Mouse (Mus musculus) lung, embryonic 16.5 days (tissue): ENCODE measurements at regions not wholly inside any gene's neighbourhood (a gene's known extent, or its start where the extent isn't known, plus 50 kb on each side); places are given as distances from the start of the nearest gene placed in this dataset.
"Not testable (repeated sequence)": the region's sequence is repeated elsewhere in the genome, so short reads cannot be mapped to it uniquely, and the experiment has no call there.

Source experiments
- ATAC-seq: fragments of 200-750 bp; cut with Nextera tagmentation; 2 replicates; pipeline ENCODE4 v1.8.0; 2017; ENCODE audit warnings: low read depth, mild to moderate bottlenecking, moderate library complexity
- H3K27ac ChIP-seq: fragments of 300-500 bp; sonication (generic); 2 replicates; pipeline ENCODE4 v1.5.1; 2014; ENCODE audit warnings: mild to moderate bottlenecking, control low read depth, low read length
- H3K27me3 ChIP-seq: fragments of 300-500 bp; sonication (generic); 2 replicates; pipeline ENCODE4 v1.6.1; 2014; ENCODE audit warnings: low read depth, low read length, mixed read lengths; ENCODE audit not compliant: control insufficient read depth, insufficient read depth
- H3K36me3 ChIP-seq: fragments of 300-500 bp; sonication (generic); 2 replicates; pipeline ENCODE4 v1.6.1; 2014; ENCODE audit warnings: low read length; ENCODE audit not compliant: control insufficient read depth, insufficient read depth
- H3K4me1 ChIP-seq: fragments of 300-500 bp; sonication (generic); replicated peaks from 2 replicates; pipeline ENCODE4 v1.6.1; 2014; ENCODE audit warnings: low read length, mixed read lengths; ENCODE audit not compliant: control insufficient read depth, insufficient read depth
- H3K4me2 ChIP-seq: fragments of 300-500 bp; sonication (generic); 2 replicates; pipeline ENCODE4 v1.6.1; 2014; ENCODE audit warnings: low read depth, low read length, control low read depth
- H3K4me3 ChIP-seq: fragments of 300-500 bp; sonication (generic); 2 replicates; pipeline ENCODE4 v1.5.1; 2014; ENCODE audit warnings: mild to moderate bottlenecking, low read length, control low read depth
- H3K9ac ChIP-seq: fragments of 300-500 bp; sonication (generic); 2 replicates; pipeline ENCODE4 v1.6.1; 2014; ENCODE audit warnings: low read length, control low read depth
- H3K9me3 ChIP-seq: fragments of 300-500 bp; sonication (generic); 2 replicates; pipeline ENCODE4 v1.6.1; 2016; ENCODE audit warnings: low read length; ENCODE audit not compliant: control insufficient read depth
- WGBS: fragments of 180-500 bp; shearing (Covaris S2); extraction: QIAGEN DNeasy Blood & Tissue Kit; methylation state at CpG from one replicate; pipeline ENCODE4 v1.1.7; 2014; 5-methylcytosine and 5-hydroxymethylcytosine counted together

DNA sequence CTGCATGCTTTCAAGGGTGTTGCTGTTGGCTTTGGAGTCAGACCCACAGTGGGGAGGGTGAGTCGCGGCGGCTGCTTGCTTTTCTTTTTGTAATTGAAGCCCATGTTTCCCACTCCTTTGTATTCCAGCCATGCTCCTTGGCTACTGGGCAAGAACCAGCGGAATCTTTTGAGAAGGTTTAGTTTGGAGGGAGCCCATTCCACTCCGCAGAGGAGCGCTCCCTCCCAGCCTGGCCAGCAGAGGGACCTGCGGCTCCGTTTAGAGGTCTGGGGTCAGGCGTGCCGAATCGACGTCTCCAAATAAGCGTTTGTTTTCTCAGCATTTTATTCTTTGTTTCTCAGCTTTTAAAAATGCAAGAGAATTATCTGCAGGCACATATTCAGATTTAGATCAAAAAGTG, 149.6 kb upstream of the Ttc29 start:
- peak; percentile 76; the same call in 1 of the 2 replicates for ATAC-seq
- Histone ChIP-seq H3K27ac (no peak overlapping the region), H3K36me3 (no peaks in the 10 kb centered on the region), H3K4me1 (peaks cover 3% of the 10 kb centered on the region; the same call in 1 of the 2 replicates), H3K4me3 (peak overlapping the region; percentile 37), H3K9me3 (no peaks in the 10 kb centered on the region), H3K27me3 (no peaks in the 10 kb centered on the region; the same call in 1 of the 2 replicates), H3K9ac (peak overlapping the region; percentile 2; the same call in 1 of the 2 replicates), H3K4me2 (peak overlapping the region; percentile 65)
- WGBS = 4% methylated on average over 13 of the region's 13 CpGs

DNA sequence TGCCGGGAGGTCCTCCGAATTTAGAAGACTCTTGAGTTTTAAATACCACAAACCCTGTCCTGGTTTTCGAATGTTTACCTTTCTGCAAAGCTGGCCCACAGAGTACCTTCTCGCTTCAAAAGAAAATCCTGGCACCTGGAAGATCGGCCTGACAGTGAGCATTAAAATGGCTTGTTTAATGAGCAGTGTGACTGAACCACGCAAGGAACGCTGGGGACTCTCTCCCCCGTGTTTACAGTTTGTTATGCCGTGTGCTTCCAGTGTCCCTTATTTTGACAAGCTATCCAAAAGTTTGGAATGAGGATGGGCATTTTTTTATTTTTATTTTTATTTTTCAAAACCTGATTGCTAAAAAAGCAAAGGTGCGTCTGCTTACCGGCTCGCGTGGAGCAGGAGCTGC, 148.9 kb upstream of the Ttc29 start:
- peak overlapping the region; percentile 2; the same call in 1 of the 2 replicates for H3K9ac ChIP-seq
- H3K4me1 ChIP-seq = peaks cover 3% of the 10 kb centered on the region; the same call in 1 of the 2 replicates
- ATAC-seq = no peak
- no peak overlapping the region for H3K27ac ChIP-seq
- H3K9me3 ChIP-seq = no peaks in the 10 kb centered on the region
- H3K4me2 ChIP-seq = peak overlapping the region; percentile 65
- 23% methylated on average over 13 of the region's 13 CpGs for WGBS
- H3K27me3 ChIP-seq = no peaks in the 10 kb centered on the region; the same call in 1 of the 2 replicates
- peak overlapping the region; percentile 37 for H3K4me3 ChIP-seq
- no peaks in the 10 kb centered on the region for H3K36me3 ChIP-seq

DNA sequence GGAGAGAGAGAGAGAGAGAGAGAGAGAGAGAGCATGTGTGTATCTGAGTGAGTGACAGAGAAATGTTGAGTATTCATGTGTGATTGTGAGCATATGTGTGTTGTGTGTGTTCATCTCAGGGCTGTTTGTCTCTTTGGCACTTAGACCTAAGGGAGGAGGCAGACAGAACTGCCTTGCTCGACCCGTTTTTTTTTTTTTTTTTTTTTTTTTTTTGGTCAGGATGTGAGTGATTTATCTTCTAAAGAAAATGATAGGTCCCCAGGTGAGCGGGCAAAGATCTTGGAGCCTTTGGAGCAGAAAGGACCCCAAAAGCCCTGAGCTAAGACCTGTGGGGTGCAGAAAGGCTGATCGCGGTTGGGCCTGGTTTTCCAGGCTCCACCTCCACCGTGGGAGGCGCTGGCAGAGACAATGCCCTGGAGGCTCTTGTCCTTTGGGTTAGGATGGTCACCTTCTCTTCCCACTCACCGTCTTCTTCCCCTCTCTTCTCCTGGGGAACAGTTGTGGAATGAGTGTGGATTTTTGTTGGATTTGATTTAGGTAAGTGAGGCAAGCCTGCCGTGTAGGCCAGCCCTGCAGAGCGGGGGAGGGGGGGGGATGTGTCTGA, 147.1 kb upstream of the Ttc29 start:
- peaks cover 3% of the 10 kb centered on the region; the same call in 1 of the 2 replicates for H3K4me1 ChIP-seq
- ATAC-seq = no peak
- H3K9me3 ChIP-seq = no peaks in the 10 kb centered on the region
- no peak overlapping the region for H3K4me3 ChIP-seq
- no peak overlapping the region for H3K4me2 ChIP-seq
- no peak overlapping the region for H3K9ac ChIP-seq
- no peaks in the 10 kb centered on the region for H3K36me3 ChIP-seq
- no peak overlapping the region for H3K27ac ChIP-seq
- H3K27me3 ChIP-seq = no peaks in the 10 kb centered on the region; the same call in 1 of the 2 replicates
- 50% methylated on average over 10 of the region's 10 CpGs for WGBS

- Histone ChIP-seq H3K4me2 (no peak overlapping the region), H3K27me3 (no peaks in the 10 kb centered on the region; the same call in 1 of the 2 replicates), H3K9ac (no peak overlapping the region), H3K27ac (no peak overlapping the region), H3K4me3 (no peak overlapping the region), H3K9me3 (no peaks in the 10 kb centered on the region), H3K4me1 (no peaks in the 10 kb centered on the region; the same call in 1 of the 2 replicates), H3K36me3 (no peaks in the 10 kb centered on the region)
- WGBS = 32% methylated on average over 13 of the region's 13 CpGs
- no peak for ATAC-seq
Observed at GRCm38 (mm10) chr8:78068087-78068910, 144.8 kb upstream of the Ttc29 start.

DNA sequence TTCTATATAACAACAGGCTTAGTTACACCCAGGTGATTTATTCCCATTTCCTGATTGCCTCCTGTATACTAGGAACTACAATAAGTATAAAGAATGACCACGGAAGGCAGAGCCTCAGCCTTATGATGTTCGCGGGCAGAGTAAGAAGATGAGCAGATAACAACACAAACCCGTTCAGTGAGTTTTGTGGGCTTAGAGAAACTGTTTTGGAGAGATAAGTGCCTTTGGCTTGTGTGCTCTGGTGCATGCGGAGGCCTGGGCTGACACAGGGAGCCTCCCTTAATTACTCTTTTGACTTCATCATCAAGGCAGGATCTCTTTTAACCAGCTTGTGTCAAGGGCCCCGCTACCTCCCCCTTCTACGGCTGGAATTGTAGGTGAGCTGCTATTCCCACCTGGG, 139.3 kb upstream of the Ttc29 start:
- ATAC-seq = no peak
- H3K4me2 ChIP-seq = no peak overlapping the region
- no peak overlapping the region for H3K9ac ChIP-seq
- no peaks in the 10 kb centered on the region for H3K36me3 ChIP-seq
- H3K4me3 ChIP-seq = no peak overlapping the region
- H3K4me1 ChIP-seq = peaks cover 4% of the 10 kb centered on the region
- 65% methylated on average over 7 of the region's 7 CpGs for WGBS
- H3K27ac ChIP-seq = no peak overlapping the region
- H3K9me3 ChIP-seq = no peaks in the 10 kb centered on the region
- no peaks in the 10 kb centered on the region for H3K27me3 ChIP-seq

- Histone ChIP-seq H3K4me3 (no peak overlapping the region), H3K4me2 (no peak overlapping the region), H3K27ac (no peak overlapping the region), H3K27me3 (no peaks in the 10 kb centered on the region), H3K4me1 (peaks cover 4% of the 10 kb centered on the region), H3K9me3 (no peaks in the 10 kb centered on the region), H3K36me3 (no peaks in the 10 kb centered on the region), H3K9ac (no peak overlapping the region)
- ATAC-seq = peak; percentile 86
- 20% methylated on average over 4 of the region's 4 CpGs for WGBS
Observed at GRCm38 (mm10) chr8:78077122-78077521, 136.0 kb upstream of the Ttc29 start.

- not testable (repeated sequence) for H3K4me1 ChIP-seq, H3K27me3 ChIP-seq, ATAC-seq, H3K4me3 ChIP-seq, H3K4me2 ChIP-seq, H3K36me3 ChIP-seq, H3K9ac ChIP-seq, H3K9me3 ChIP-seq, H3K27ac ChIP-seq
- 65% methylated on average over 7 of the region's 7 CpGs for WGBS
Observed at GRCm38 (mm10) chr8:78081395-78081794, 131.7 kb upstream of the Ttc29 start.

DNA sequence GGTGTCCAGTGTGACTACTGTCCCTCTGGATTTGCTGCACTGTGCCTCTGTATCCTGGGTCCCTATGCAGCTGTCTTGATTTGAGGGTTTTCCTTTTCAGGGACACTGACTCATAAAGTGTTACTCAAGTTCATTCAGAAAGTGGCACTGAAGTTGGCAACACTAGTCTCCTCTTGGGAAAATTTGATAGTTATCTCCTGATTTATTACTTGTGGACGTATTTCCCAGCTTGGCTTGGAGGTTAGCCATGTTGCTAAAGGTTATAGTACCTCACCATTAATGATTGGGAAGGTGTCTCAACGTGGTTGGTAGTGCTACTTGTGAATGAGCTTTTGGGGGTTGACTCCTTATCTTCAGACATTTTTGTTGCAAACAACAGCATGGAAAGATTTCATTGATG, 130.1 kb upstream of the Ttc29 start:
- H3K27me3 ChIP-seq = no peaks in the 10 kb centered on the region
- no peak for ATAC-seq
- no peak overlapping the region for H3K4me3 ChIP-seq
- no peak overlapping the region for H3K27ac ChIP-seq
- H3K9ac ChIP-seq = no peak overlapping the region
- WGBS = 56% methylated on average over 2 of the region's 2 CpGs
- H3K36me3 ChIP-seq = no peaks in the 10 kb centered on the region
- H3K9me3 ChIP-seq = no peaks in the 10 kb centered on the region
- H3K4me2 ChIP-seq = no peak overlapping the region
- H3K4me1 ChIP-seq = no peaks in the 10 kb centered on the region

DNA sequence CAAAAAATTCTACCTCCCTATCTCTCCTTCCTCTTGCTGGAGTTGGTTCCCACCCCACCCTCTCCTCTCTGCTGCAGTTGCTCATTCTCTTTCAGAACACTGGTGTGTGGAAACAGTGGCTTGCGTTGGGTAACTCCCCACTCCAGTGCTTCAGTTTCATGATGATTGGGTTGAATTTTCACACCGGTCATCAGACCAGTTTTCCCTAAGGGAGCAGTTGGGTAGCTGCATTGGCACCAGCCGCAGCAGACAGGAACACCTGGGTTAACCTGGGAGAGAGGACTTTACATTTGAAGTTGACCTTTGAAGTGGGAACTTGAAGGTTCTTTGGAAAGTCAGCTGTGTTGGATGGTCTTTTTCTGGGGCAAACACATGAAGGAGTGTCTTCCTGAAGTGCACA, 126.7 kb upstream of the Ttc29 start:
- Histone ChIP-seq H3K4me2 (no peak overlapping the region), H3K4me1 (no peaks in the 10 kb centered on the region), H3K4me3 (no peak overlapping the region), H3K9me3 (no peaks in the 10 kb centered on the region), H3K36me3 (no peaks in the 10 kb centered on the region), H3K27ac (no peak overlapping the region), H3K27me3 (no peaks in the 10 kb centered on the region), H3K9ac (no peak overlapping the region)
- 86% methylated on average over 3 of the region's 3 CpGs for WGBS
- no peak for ATAC-seq
